Mouse (Mus musculus) hindbrain, embryonic 11.5 days (tissue): ENCODE results near the gene Trmt11. TPM values are rescaled to one million over a fixed set of nuclear protein-coding genes. Genes with fewer than 3 reads are reported as not detected.
"Not testable (repeated sequence)": the region's sequence is repeated elsewhere in the genome, so short reads cannot be mapped to it uniquely, and the experiment has no call there.

ENCODE experiments used
- ATAC-seq: fragments of 200-750 bp; cut with Nextera tagmentation; 2 replicates; pipeline ENCODE4 v1.8.0; 2017; ENCODE audit warnings: mild to moderate bottlenecking, moderate TSS enrichment, moderate library complexity; ENCODE audit not compliant: low FRiP score
- DNase-seq: peaks from one replicate; pipeline ENCODE4 v3.0.0-alpha.2; 2015; ENCODE audit warnings: low spot score
- H3K27ac ChIP-seq: fragments of 300-500 bp; sonication (generic); 2 replicates; pipeline ENCODE4 v1.5.1; 2014; ENCODE audit warnings: mild to moderate bottlenecking, low read depth, low read length
- H3K27me3 ChIP-seq: fragments of 300-500 bp; sonication (generic); 2 replicates; pipeline ENCODE4 v1.6.1; 2014; ENCODE audit warnings: mild to moderate bottlenecking, low read length, moderate library complexity, mixed read lengths; ENCODE audit not compliant: control insufficient read depth, insufficient read depth
- H3K36me3 ChIP-seq: fragments of 300-500 bp; sonication (generic); 2 replicates; pipeline ENCODE4 v1.6.1; 2014; ENCODE audit warnings: mild to moderate bottlenecking, low read length, moderate library complexity, mixed read lengths; ENCODE audit not compliant: control insufficient read depth, insufficient read depth
- H3K4me1 ChIP-seq: fragments of 300-500 bp; sonication (generic); replicated peaks from 2 replicates; pipeline ENCODE4 v1.6.1; 2014; ENCODE audit warnings: low read length, mixed read lengths; ENCODE audit not compliant: control insufficient read depth, insufficient read depth
- H3K4me2 ChIP-seq: fragments of 300-500 bp; sonication (generic); replicated peaks from 2 replicates; pipeline ENCODE4 v1.6.1; 2014; ENCODE audit warnings: mild to moderate bottlenecking, low read depth, low read length
- H3K4me3 ChIP-seq: fragments of 300-500 bp; sonication (generic); 2 replicates; pipeline ENCODE4 v1.5.1; 2014; ENCODE audit warnings: low read depth, low read length
- H3K9ac ChIP-seq: fragments of 300-500 bp; sonication (generic); 2 replicates; pipeline ENCODE4 v1.6.1; 2014; ENCODE audit warnings: low read depth, low read length
- H3K9me3 ChIP-seq: fragments of 300-500 bp; sonication (generic); 2 replicates; pipeline ENCODE4 v1.6.1; 2016; ENCODE audit warnings: low read length; ENCODE audit not compliant: control insufficient read depth
- WGBS: fragments of 180-500 bp; shearing (Covaris S2); extraction: QIAGEN DNeasy Blood & Tissue Kit; methylation state at CpG from one replicate; pipeline ENCODE4 v1.1.7; 2014; 5-methylcytosine and 5-hydroxymethylcytosine counted together
- polyA plus RNA-seq: library from polyadenylated mRNA; unstranded; fragments of >200 nt; fragmentation: Nextera tagmentation; extraction: Ambion mirVana; gene quantifications from 2 replicates; pipeline ENCODE4 v1.2.1, GENCODE M21; 2014

Trmt11 gene
- polyA plus RNA-seq, 1 experiment from 2014 or later: 31.3 TPM

DNA sequence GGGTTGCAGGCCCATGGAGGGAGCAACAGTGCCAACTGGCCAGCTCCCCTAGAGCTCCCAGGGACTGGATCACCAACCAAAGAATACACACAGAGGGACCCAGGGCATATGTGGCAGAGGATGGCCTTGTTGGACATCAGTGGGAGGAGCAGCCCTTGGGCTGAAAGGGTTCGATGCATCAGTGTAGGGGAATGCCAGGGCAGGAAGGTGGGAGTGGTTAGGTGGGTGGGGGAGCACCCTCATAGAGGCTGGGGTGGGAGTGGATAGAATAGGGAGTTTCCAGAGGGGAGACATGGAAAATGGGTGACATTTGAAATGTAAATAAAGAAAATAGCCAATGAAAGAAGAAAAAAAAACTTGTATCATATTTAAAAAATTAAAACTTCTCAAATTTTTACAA is 97.8 kb downstream of the Trmt11 start:
- no peak for ATAC-seq
- Histone ChIP-seq H3K27ac (no peak overlapping the region), H3K9ac (no peak overlapping the region), H3K36me3 (no peaks in the 10 kb centered on the region), H3K4me1 (no peaks in the 10 kb centered on the region), H3K4me3 (no peak overlapping the region), H3K27me3 (no peaks in the 10 kb centered on the region), H3K4me2 (no peak overlapping the region), H3K9me3 (no peaks in the 10 kb centered on the region)
- DNase-seq: no peak
- 86% methylated on average over 1 of the region's 1 CpGs for WGBS

- H3K4me3 ChIP-seq, DNase-seq, H3K4me1 ChIP-seq, ATAC-seq, H3K36me3 ChIP-seq, H3K27ac ChIP-seq, H3K9ac ChIP-seq, H3K27me3 ChIP-seq, H3K4me2 ChIP-seq, H3K9me3 ChIP-seq: not testable (repeated sequence)
- WGBS: 84% methylated on average over 19 of the region's 19 CpGs
These were observed 102.3 kb downstream of the Trmt11 start for GRCm38 (mm10) chr10:30498223-30498622.

Other genes starting within 250 kb of the Trmt11 start
- gene Hint3, start 28.9 kb upstream of the Trmt11 start, polyA plus RNA-seq: 20.2 and 21.2 TPM in 2 replicates
- gene Ncoa7, start 202.6 kb upstream of the Trmt11 start, polyA plus RNA-seq: 9.3 and 9.7 TPM in 2 replicates
- 4.9 and 7.3 TPM in 2 replicates for gene Hey2, start 242.1 kb upstream of the Trmt11 start, polyA plus RNA-seq